Mouse (Mus musculus) heart, postnatal 4 days (tissue): ENCODE results near the gene Hnrnpl. TPM values are rescaled to one million over a fixed set of nuclear protein-coding genes. Genes with fewer than 3 reads are reported as not detected.
A peak's percentile ranks its signal among the peaks of the same experiment; 100 is the strongest.

Source experiments
- DNase-seq: peaks from one replicate; pipeline ENCODE4 v3.0.0; 2021
- total RNA-seq, 2 experiments: library from RNA; stranded (reverse); gene quantifications; 2 replicates each; pipeline ENCODE4 v1.2.3; 2021

Gene Hnrnpl
- total RNA-seq, 2 experiments from 2014 or later: 549 to 557 TPM

DNA sequence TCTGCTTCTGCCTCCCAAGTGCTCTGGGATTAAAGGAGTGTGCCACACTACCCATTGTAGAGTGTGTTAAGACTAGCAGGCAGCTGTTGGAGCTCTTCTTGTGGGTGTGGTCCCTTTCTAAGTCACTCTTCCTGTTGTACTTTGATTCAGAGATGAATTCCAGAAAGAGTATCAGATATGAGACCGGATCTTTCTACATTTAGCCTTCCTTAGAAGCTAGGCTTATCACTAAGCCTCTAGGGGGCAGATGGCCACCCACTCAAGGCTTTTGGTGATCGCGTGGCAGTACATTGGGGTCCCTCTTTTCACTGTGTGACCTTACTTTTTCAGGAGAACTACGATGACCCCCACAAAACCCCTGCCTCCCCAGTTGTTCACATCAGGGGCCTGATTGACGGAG, 4.6 kb downstream of the Hnrnpl start:
- DNase-seq: no peak

DNA sequence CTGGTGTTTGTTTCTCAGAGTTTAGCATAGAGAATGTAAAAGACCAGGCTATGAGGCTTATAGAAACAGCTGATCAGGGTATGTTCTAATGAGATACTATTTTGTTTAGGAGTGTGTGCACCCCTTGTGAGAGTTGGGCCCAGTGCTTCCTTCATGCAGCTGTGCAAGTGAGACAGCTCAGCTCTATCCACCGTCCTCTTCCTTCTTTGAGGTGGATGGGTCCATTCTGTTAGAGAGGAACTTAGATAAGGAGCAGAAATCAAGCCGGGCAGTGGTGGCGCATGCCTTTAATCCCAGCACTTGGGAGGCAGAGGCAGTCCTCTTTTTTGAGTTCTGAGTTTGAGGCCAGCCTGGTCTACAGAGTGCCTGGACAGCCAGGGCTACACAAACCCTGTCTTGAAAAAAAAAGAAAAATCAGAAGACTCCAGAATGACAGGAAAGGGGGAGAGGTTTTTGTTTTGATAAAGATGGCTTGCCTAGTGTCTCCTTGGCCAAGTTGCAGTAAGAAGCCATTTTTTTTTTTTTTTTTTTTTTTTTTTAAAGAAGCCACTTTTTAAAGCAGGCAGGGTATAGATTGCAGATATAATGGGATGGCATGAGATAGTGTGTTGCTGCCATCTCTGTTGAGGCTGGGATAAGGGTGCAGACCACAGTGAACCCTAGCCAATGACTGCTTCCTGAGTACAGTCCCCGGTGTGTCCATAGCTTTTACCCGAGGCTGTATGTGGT, 6.1 kb downstream of the Hnrnpl start:
- peak; percentile 7 for DNase-seq

DNA sequence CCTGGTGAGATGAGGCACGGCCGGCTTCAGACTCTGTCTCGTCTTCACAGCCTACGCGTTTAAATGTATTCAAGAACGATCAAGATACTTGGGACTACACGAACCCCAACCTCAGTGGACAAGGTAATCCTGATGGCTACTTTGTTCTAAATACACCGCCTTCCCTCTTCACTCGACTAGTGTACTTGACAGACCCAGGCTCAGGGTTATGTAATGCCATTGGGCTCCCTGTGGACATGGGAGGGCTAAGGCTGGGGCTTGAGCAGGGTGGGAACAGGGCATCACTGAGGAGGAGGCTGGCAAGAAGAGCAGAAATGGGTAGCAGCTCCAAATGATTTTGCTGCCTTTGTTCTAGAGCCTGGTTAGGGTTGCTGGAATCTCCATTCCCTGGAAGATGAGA, 6.9 kb downstream of the Hnrnpl start:
- DNase-seq: no peak

DNA sequence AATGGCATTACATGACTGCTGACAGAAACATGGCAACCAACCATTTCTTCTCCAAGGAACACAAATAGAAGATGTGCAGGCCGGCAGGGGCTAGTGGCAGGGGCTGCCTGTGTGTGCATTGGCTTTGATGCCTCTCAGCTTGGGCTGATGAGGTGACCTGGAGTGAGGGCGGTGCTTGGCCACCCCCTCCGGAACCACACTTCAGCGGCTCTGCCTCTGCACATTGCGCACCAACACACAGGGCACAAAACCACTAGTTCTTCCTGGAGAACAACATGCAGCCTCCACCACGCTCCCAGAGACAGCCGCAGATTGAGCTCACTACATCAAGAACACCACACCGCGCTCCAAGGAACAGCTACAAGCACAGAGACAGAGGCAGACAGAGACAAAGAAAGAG, 7.9 kb downstream of the Hnrnpl start:
- peak; percentile 37 for DNase-seq

DNA sequence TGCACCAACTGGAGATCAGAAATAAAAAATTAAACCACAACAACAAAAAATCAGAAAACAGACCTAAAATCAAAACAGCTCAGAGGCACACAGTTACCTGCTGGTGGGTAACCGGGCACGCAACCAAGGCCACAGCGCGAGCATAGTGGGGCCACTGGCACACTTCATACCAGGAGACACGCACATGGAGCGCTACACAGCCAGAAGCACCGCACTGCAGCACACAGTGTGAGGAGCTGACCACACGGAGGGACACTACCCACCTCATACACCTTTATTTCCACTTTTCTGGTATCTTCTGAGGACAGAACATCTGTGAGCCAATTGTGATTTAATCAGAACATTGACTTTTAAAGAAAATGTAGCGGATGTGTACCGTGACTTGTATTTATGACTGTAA, 8.6 kb downstream of the Hnrnpl start:
- DNase-seq: no peak

DNA sequence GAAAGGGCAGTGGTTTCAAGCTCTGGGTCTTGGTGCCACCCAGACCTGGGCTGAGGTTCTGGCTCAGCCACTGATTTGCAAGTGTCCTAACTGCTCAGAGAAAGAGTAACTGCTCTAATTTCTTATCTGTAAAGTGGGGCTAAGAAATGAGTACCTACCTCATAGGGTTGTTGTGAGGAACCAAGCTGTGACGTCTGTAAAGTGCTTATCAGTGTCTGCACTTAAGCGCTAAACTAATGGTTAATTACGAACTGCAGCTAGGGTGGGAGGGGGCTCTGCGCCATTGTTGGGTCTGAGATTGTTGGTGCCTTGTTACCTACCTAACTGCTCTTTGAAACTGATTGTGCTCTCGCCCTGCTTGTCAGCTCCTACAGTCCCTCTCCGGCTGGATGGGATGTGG, 9.2 kb downstream of the Hnrnpl start:
- no peak for DNase-seq

DNA sequence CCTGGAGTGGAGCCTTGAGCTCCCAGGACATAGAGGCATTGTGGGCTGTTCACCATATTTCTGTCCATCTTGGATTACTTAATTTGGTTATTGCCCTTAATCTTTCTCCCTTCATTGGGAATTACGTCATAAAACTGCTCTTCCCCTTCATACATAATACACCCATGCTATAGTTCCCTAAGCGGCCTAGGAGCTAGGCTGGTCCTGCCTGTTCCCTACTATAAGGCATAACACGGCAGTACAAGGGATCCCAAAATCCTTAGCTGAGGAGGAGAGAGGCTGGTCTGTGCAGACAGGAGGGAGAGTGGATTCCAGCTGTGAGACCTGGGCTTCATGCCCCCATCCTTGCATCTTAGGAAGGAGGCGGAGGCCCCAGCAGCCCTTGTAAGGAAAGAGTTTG, 9.6 kb downstream of the Hnrnpl start:
- no peak for DNase-seq

DNA sequence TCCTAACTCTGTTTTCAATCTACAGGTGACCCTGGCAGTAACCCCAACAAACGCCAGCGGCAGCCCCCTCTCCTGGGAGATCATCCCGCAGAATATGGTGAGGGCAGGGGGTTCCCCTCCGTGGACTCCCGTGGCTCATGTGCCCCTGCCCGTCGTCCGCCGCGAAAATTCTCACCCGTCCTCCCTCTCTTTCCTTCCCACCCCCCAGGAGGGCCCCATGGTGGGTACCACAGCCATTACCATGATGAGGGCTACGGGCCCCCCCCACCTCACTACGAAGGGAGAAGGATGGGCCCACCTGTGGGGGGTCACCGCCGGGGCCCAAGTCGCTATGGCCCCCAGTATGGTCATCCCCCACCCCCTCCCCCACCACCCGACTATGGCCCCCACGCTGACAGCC, 10.1 kb downstream of the Hnrnpl start:
- DNase-seq: no peak

DNA sequence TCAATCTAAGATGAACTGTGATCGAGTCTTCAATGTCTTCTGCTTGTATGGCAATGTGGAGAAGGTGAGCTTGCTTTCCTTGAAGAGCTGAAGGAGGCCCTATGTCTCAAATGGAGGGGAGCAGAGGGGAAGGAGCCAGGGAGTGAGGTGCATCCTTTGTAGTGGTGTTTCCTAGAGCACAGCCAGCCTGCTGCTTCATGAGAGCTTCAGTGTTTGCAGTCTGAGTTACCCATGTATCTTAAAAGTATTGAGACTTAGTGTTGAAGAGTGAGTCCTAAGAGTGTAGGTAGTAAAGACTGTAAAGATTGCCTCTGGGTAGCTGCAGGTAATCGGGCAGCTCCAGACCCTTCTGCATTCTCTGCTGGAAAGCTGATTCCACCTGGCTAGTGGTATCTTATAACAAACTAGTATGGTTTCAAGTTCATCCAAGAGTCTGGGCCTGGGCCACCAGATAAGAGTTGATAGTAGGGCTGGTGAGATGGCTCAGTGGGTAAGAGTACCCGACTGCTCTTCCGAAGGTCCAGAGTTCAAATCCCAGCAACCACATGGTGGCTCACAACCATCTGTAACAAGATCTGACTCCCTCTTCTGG, 10.6 kb downstream of the Hnrnpl start:
- DNase-seq: no peak

DNA sequence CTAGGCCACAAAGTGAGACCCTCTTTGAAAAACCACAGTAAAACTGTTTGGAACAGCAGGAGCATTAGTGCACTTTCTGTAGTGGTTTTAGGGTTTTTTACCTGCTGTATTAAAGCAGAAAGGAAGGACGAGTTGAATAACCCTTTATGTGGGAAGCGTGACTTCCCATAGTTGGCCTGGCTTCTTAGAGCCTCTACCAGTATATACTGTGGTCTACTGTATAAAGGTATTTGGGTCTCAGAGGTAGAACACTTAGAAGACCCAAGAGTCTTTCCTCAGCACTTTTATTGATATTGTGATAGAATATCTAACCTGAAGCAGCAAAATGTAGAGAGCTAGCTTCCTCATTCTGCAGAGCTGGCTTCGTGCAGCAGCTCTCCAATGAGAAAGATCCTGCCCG, 11.2 kb downstream of the Hnrnpl start:
- DNase-seq: no peak

DNA sequence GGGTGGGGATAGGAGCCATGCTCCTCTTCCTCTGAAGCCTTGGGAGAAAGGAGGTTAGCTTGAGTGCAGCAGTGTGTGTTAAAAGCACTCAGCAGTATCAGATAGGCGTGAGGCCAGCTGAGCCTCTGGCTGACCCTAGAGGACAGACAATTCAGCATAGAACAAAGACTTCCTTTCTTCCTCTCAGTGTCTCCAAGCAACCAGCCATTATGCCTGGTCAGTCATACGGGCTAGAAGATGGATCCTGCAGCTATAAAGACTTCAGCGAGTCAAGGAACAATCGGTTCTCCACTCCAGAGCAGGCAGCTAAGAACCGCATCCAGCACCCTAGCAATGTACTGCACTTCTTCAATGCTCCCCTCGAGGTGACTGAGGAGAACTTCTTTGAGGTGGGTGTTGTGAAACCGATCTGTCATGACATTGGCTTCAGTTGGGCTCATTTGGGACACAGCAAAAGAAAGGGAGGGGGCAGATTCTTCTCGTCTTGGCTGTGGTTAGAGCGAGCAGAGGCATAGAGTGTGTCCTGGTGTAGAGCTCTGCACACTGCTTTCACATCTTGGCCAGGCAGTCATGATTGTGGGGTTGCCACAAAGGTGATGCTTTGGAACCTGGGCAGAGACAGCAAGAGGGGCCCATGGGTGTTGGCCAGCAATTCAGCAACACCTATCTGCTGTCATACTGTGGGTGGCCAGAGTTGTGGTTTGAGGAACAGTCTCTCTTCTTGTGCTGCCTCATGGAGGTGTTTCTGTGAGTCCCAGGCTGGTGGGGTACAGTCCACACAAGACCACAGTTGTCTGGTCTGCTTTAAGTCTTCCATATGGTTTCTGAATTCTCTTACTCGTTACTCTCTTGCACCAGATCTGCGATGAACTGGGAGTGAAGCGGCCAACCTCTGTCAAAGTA, 12.3 kb downstream of the Hnrnpl start:
- peak; percentile 68 for DNase-seq

DNA sequence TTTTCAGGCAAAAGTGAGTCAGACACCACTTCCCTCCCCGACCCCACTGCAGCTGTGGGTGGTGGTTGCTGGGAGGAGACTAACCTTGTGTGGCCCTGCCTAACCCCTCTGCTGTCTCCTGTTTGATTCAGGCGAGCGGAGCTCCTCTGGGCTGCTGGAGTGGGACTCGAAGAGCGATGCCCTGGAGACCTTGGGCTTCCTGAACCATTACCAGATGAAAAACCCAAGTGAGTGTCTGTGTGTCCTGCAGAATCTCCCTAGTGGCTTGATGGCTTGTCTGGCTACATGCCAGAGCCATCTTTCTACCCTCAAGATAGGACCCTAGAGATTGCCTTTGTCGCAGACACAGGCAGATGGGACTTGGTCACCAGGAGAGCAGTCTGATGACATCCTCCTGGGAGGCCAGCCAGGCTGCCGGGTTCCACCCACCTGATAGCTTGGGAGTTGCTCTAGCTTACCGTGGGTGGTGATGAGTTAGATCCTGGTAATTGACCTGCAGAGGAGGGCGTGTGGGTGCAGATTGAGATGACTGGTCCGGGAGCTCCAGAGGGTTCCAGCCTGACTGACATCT, 13.0 kb downstream of the Hnrnpl start:
- peak; percentile 77 for DNase-seq

DNA sequence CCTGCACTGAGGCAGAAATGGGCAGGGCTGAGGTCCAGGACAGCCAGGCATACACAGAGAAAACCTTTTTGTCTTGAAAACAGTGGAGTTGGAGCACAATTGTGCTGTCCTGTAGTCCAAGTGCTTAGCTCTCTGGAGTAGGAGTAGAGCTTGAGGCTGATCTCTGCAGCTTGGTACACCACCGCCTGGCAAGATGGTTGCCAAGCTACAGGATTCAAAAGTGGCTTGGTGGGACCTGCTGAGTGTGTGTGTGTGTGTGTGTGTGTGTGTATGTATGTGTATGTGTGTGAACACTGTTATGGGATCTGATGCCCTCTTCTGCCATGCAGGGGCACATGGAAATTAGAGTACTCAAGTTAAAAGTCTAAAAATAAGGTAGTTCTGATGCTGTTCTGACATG, 14.2 kb downstream of the Hnrnpl start:
- peak; percentile 14 for DNase-seq

DNA sequence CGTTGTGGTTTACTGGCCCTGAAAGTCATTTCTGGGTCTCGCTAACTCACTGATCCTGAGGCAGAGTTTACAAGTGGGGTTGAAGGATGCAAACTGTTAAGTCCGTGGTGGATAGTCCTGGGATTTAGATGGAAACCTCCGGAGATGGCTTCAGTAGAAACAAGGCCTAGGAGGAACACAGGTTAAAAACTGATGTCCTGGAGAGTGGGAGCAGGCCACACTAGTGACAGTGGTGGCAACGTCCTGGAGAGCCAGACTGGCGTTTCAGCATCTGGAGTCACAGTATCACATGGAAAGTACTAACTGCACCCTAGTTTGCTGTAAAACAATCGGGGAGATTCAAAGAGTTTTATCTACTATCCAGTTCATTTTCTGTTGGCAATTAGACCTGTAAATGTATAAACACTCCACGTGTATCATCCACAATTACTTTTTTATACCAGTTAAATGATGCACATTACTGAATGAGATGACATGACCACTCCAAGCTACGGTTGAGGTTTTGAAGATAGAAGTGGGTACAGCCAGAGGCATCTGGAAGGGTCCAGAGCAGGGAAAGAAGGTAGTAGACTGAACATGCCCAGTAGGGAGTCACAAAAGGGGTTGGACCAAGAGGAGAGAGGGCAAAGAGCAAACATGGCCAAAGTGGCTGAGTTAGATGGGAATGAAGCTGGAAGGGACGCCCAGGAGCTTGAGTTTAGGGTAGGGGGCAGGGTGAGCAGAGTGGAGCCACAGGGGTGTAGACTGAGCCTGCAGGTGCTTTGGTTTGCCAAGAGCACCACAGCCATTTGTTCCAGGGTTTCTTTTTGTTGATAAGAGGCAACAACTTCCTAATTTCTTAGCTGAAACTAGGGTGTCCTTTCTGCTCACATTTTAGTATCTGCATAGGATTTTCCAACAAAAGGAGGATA, 14.9 kb downstream of the Hnrnpl start:
- DNase-seq: peak; percentile 32

DNA sequence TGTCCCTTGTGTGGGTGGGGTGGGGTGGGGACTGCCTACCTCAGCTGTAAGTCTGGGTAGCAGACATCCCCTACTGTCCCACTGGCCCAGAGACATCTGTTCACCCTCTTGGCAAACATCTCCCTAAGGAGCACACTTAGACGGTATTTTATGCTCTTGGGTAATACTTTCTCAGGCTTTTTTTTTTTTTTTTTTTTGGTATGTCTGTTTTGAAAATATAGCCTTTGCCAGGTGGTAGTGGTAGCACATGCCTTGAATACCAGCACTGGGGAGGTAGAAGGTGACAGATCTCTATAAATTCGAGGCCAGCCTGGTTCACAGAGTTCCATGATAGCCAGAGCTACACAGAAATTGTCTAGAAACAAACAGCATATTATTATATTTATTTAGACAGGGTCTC, 15.6 kb downstream of the Hnrnpl start:
- DNase-seq: no peak

DNA sequence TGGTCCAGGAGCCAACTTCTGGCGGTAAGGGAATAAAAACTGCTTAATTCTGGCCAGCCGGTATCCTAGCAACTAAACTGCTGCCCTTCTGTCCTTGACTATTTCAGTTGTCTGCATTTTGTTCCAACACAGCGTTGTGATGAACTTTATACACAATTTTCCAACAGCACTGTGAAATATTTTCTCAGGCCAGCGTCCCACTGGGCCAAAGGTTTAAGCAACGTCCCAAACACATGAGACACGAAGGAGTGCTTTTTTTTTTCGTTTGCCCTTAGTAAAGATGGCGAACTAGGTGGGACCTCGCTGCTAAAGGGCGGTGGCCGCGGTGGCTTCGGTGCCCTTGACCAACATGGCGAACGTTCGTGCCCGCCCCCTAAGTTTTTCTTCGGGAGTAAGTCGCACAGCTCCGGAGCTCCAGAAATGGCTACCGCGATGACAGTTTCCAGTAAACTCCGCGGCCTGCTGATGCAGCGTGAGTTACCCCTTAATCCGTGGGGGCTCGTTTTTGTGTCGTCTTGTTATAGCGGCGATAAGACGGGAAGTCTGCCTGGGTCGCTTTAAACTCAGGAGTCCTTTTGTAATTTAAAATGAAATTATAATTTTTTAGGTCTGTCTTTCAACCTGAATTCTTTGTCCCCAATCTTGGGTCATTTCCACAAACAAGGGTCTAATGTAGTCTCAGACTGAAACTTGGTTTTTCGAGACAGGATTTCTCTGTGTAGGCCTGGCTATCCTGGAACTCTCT, 16.8 kb downstream of the Hnrnpl start, which contains the start of gene Ech1:
Gene Ech1 (plus strand): TSS at position 277 of the 745 bp plus-strand sequence.
- DNase-seq: peak; percentile 94

DNA sequence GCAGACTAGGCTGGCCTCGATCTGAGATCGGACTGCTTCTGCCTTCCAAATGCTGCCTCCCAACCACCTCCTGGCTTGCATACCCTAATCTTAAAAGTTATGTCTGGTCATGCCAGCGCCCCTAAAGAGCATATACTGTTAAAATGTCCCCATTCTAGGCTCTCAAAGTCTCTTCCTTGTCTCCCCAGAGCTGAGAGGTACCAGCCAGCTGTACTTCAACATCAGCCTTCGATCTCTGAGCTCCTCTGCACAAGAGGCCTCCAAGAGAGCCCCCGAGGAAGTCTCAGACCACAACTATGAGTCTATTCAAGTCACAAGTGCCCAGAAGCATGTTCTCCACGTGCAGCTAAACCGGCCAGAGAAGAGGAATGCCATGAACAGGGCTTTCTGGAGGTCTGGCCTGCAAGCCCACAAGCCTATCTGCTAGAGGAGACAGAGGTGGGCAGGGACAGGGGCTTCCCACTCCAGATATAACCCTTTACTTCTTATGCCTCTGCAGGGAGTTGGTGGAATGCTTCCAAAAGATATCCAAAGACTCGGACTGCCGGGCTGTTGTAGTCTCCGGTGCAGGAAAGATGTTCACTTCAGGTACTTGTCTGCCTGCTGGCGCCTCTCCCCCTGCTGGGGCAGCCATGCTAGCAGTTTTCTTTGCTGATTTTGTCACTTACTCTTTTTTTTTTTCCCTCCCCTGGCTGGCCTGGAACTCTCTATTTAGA, 17.5 kb downstream of the Hnrnpl start:
- peak; percentile 50 for DNase-seq

DNA sequence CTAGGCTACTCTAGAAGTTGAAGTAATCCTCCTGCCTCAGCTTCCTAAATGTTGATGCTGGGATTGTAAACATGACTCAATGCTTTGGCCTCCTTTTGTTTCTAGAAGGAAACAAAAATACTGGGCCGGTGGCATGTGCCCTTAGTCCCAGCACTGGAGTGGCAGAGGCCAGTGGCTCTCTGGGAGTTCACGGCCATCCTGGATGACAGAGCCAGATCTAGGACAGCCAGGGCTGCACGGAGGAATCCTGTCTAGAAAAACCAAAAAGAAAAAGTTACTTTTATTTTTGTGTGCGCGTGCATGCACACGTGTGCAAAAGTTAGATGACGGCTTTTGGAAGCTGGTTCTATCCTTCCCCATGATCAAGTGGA, 18.0 kb downstream of the Hnrnpl start:
- DNase-seq: no peak

DNA sequence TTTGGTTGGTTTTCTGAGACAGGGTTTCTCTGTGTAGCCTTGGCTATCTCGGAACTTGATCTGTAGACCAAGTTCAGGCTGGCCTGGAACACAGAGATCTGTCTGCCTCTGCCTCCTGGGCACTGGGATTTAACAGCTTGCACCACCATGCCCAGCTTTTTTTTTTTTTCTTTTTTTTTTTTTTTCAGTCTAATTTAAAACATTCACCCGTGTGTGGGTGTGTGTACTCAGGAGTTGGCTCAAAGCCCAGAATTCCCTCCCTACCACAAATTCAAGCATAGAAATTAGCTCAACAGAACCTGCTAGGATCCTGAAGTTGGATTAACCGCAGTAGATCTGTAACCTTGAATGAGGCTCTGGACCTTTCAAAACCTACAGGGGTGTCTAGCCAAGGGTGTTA, 19.0 kb downstream of the Hnrnpl start:
- peak; percentile 62 for DNase-seq

DNA sequence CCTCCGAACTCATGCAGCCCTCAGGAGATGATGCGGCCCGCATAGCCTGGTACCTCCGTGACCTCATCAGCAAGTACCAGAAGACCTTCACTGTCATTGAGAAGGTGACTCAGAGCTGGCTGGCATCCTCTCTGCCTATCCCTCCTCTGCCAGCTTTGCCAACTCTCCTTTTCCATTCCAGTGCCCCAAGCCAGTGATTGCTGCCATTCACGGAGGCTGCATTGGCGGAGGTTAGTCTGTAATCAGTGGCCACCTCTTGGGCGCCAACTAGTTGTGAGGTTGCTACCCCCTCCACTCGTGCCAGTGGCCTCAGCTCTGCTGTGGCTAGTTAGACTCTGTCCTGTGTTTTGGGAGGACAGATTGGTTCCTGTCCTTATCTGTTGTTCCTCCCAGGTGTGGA, 21.5 kb downstream of the Hnrnpl start:
- DNase-seq: peak; percentile 58

DNA sequence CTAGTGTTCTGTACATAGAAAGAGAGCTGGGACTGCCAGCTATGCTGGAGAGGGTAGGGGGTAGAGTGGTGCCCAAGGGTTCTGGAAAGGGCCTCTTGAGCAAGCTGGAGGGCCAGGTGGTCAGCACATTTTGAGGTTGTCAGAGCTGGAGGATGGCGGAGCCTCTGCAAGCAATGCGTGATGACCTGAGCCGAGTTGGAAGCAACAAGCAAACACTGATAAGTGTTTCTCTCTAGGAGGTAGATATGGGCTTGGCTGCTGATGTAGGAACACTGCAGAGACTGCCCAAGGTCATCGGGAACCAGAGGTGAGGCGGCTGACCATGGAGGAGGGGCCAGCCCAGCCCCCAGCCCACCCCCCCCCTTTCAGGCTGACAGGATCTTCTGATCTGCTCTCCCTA, 22.6 kb downstream of the Hnrnpl start:
- DNase-seq: peak; percentile 26
